ENCODE assay signal across 25 mouse cellular contexts in genomic region chr19:38035766-38036165, GRCm38 (mm10). TPM values are rescaled to one million over a fixed set of nuclear protein-coding genes. Genes with fewer than 3 reads are reported as not detected.
"Had no signal": no experiment of that assay in that cellular context is flagged by ENCODE, and none has a peak within 500 bp of the region (broad histone marks: within the 10 kb centered on the region; RNA-seq: fewer than 3 reads in every experiment).

No protein-coding gene starts in this region.

- H3K4me1 ChIP-seq: hindbrain, embryonic 12.5 days had no signal

- H3K4me2 ChIP-seq: heart, embryonic 11.5 days; heart, embryonic 13.5 days; heart, embryonic 15.5 days; hindbrain, embryonic 12.5 days; hindbrain, embryonic 14.5 days; intestine, embryonic 15.5 days; limb, embryonic 12.5 days had no signal

- DNase-seq: gastrocnemius, adult 2 months; gastrocnemius, postnatal 10 days; gastrocnemius, postnatal 25 days; heart, adult 18-20 months; heart, postnatal 14 days; heart, postnatal 4 days; kidney, adult 18-20 months; kidney, adult 8-10 months; kidney, postnatal 10 days; kidney, postnatal 25 days; kidney, postnatal 4 days had no signal

- H3K36me3 ChIP-seq: heart, embryonic 13.5 days; heart, embryonic 15.5 days; hindbrain, embryonic 10.5 days; hindbrain, embryonic 12.5 days; intestine, embryonic 15.5 days; limb, embryonic 10.5 days; limb, embryonic 12.5 days had no signal

- ATAC-seq: hindbrain, embryonic 16.5 days; inflammation-experienced regulatory T-cells, adult 6 months; intestine, embryonic 15.5 days; intestine, postnatal 0 days had no signal

- H3K9me3 ChIP-seq: heart, embryonic 13.5 days; heart, embryonic 15.5 days; hindbrain, embryonic 10.5 days; hindbrain, embryonic 12.5 days; intestine, embryonic 15.5 days; limb, embryonic 10.5 days; limb, embryonic 12.5 days had no signal

- H3K27ac ChIP-seq: gastrocnemius, adult 2 months; heart, embryonic 13.5 days; heart, embryonic 15.5 days; hindbrain, embryonic 10.5 days; hindbrain, embryonic 12.5 days; hindbrain, embryonic 14.5 days; intestine, embryonic 15.5 days; layer of hippocampus, adult 2 months; left cerebral cortex, adult 2 months; limb, embryonic 10.5 days; limb, embryonic 12.5 days had no signal

- H3K4me3 ChIP-seq: gastrocnemius, adult 2 months; heart, embryonic 13.5 days; heart, embryonic 15.5 days; hindbrain, embryonic 10.5 days; hindbrain, embryonic 12.5 days; intestine, embryonic 15.5 days; layer of hippocampus, adult 2 months; left cerebral cortex, adult 2 months; limb, embryonic 10.5 days; limb, embryonic 12.5 days had no signal

- H3K27me3 ChIP-seq: heart, embryonic 13.5 days; intestine, embryonic 15.5 days had no signal

- H3K9ac ChIP-seq: heart, embryonic 13.5 days; heart, embryonic 15.5 days; hindbrain, embryonic 12.5 days; hindbrain, embryonic 14.5 days; intestine, embryonic 15.5 days; limb, embryonic 12.5 days had no signal

RNA-seq across cellular contexts. Expression of gene Cep55, which starts 19.0 kb away (rescaled TPM):
- total RNA-seq: gastrocnemius, adult 2 months had no signal
